Mouse (Mus musculus) forebrain, embryonic 11.5 days (tissue): Measurements from ENCODE around the gene Limch1. TPM values are rescaled to one million over a fixed set of nuclear protein-coding genes. Genes with fewer than 3 reads are reported as not detected.

Experiments
- ATAC-seq: fragments of 200-750 bp; cut with Nextera tagmentation; replicated peaks from 2 replicates; pipeline ENCODE4 v1.8.0; 2017; ENCODE audit warnings: moderate TSS enrichment; ENCODE audit not compliant: low FRiP score
- DNase-seq: peaks from one replicate; pipeline ENCODE4 v3.0.0-alpha.2; 2017; ENCODE audit warnings: low spot score
- H3K27ac ChIP-seq: fragments of 300-500 bp; sonication (generic); 2 replicates; pipeline ENCODE4 v1.5.1; 2014; ENCODE audit warnings: low read depth, low read length
- H3K27me3 ChIP-seq: fragments of 300-500 bp; sonication (generic); 2 replicates; pipeline ENCODE4 v1.6.1; 2014; ENCODE audit warnings: mild to moderate bottlenecking, low read length, mixed read lengths; ENCODE audit not compliant: control insufficient read depth, insufficient read depth
- H3K36me3 ChIP-seq: fragments of 300-500 bp; sonication (generic); 2 replicates; pipeline ENCODE4 v1.6.1; 2014; ENCODE audit warnings: mild to moderate bottlenecking, low read length, moderate library complexity, mixed read lengths; ENCODE audit not compliant: control insufficient read depth, insufficient read depth
- H3K4me1 ChIP-seq: fragments of 300-500 bp; sonication (generic); replicated peaks from 2 replicates; pipeline ENCODE4 v1.6.1; 2014; ENCODE audit warnings: low read length, mixed read lengths; ENCODE audit not compliant: control insufficient read depth, insufficient read depth
- H3K4me2 ChIP-seq: fragments of 300-500 bp; sonication (generic); 2 replicates; pipeline ENCODE4 v1.6.1; 2014; ENCODE audit warnings: low read depth, mild to moderate bottlenecking, low read length, moderate library complexity, mixed read lengths; ENCODE audit not compliant: severe bottlenecking
- H3K4me3 ChIP-seq: fragments of 300-500 bp; sonication (generic); 2 replicates; pipeline ENCODE4 v1.5.1; 2014; ENCODE audit warnings: low read depth, low read length
- H3K9ac ChIP-seq: fragments of 300-500 bp; sonication (generic); 2 replicates; pipeline ENCODE4 v1.6.1; 2014; ENCODE audit warnings: low read length
- H3K9me3 ChIP-seq: fragments of 300-500 bp; sonication (generic); 2 replicates; pipeline ENCODE4 v1.6.1; 2016; ENCODE audit warnings: low read length, mixed read lengths; ENCODE audit not compliant: control insufficient read depth
- WGBS: fragments of 180-500 bp; shearing (Covaris S2); extraction: QIAGEN DNeasy Blood & Tissue Kit; methylation state at CpG from one replicate; pipeline ENCODE4 v1.1.7; 2014; 5-methylcytosine and 5-hydroxymethylcytosine counted together
- polyA plus RNA-seq: library from polyadenylated mRNA; unstranded; fragments of >200 nt; fragmentation: Nextera tagmentation; extraction: Ambion mirVana; gene quantifications from 2 replicates; pipeline ENCODE4 v1.2.1, GENCODE M21; 2014

The Limch1 gene
- polyA plus RNA-seq, 1 experiment from 2014 or later, result 41.7 TPM

GRCm38 (mm10) chr5:66784624-66785361, 39.2 kb downstream of the Limch1 start:
- Histone ChIP-seq H3K9ac (no peak overlapping the region), H3K4me3 (no peak overlapping the region), H3K36me3 (no peaks in the 10 kb centered on the region), H3K4me1 (no peaks in the 10 kb centered on the region), H3K27ac (no peak overlapping the region), H3K27me3 (no peaks in the 10 kb centered on the region), H3K9me3 (no peaks in the 10 kb centered on the region), H3K4me2 (no peak overlapping the region)
- ATAC-seq (no peak), DNase-seq (no peak)
- WGBS, result 75% methylated on average over 9 of the region's 9 CpGs

- WGBS, result 81% methylated on average over 1 of the region's 1 CpGs
- H3K9me3 ChIP-seq, result no peaks in the 10 kb centered on the region
- no peak overlapping the region for H3K27ac ChIP-seq
- ATAC-seq, result no peak
- no peaks in the 10 kb centered on the region for H3K4me1 ChIP-seq
- no peak overlapping the region for H3K4me2 ChIP-seq
- no peaks in the 10 kb centered on the region for H3K27me3 ChIP-seq
- no peaks in the 10 kb centered on the region for H3K36me3 ChIP-seq
- no peak overlapping the region for H3K9ac ChIP-seq
- DNase-seq, result no peak
- no peak overlapping the region for H3K4me3 ChIP-seq
Observed at GRCm38 (mm10) chr5:66785995-66786620, 40.5 kb downstream of the Limch1 start.

- Histone ChIP-seq H3K9me3 (no peaks in the 10 kb centered on the region), H3K9ac (no peak overlapping the region), H3K27ac (no peak overlapping the region), H3K4me3 (no peak overlapping the region), H3K4me2 (no peak overlapping the region), H3K36me3 (no peaks in the 10 kb centered on the region), H3K4me1 (no peaks in the 10 kb centered on the region), H3K27me3 (no peaks in the 10 kb centered on the region)
- no peak for ATAC-seq
- 91% methylated on average over 8 of the region's 8 CpGs for WGBS
- no peak for DNase-seq
Observed at GRCm38 (mm10) chr5:66786621-66787061, 41.0 kb downstream of the Limch1 start.

- Histone ChIP-seq H3K27me3 (no peaks in the 10 kb centered on the region), H3K4me2 (no peak overlapping the region), H3K4me1 (no peaks in the 10 kb centered on the region), H3K9ac (no peak overlapping the region), H3K27ac (no peak overlapping the region), H3K4me3 (no peak overlapping the region), H3K36me3 (no peaks in the 10 kb centered on the region), H3K9me3 (no peaks in the 10 kb centered on the region)
- ATAC-seq (no peak), DNase-seq (no peak)
- 87% methylated on average over 3 of the region's 3 CpGs for WGBS
Observed at GRCm38 (mm10) chr5:66789041-66789440, 43.4 kb downstream of the Limch1 start.

GRCm38 (mm10) chr5:66791161-66791560, 45.5 kb downstream of the Limch1 start:
- Histone ChIP-seq H3K4me3 (no peak overlapping the region), H3K4me2 (no peak overlapping the region), H3K4me1 (no peaks in the 10 kb centered on the region), H3K9me3 (no peaks in the 10 kb centered on the region), H3K36me3 (no peaks in the 10 kb centered on the region), H3K9ac (no peak overlapping the region), H3K27ac (no peak overlapping the region), H3K27me3 (no peaks in the 10 kb centered on the region)
- ATAC-seq, result no peak
- DNase-seq, result no peak
- 91% methylated on average over 6 of the region's 6 CpGs for WGBS

- H3K4me2 ChIP-seq, result no peak overlapping the region
- H3K4me1 ChIP-seq, result no peaks in the 10 kb centered on the region
- H3K9ac ChIP-seq, result no peak overlapping the region
- no peaks in the 10 kb centered on the region for H3K9me3 ChIP-seq
- H3K4me3 ChIP-seq, result no peak overlapping the region
- no peak overlapping the region for H3K27ac ChIP-seq
- no peak for ATAC-seq
- H3K36me3 ChIP-seq, result no peaks in the 10 kb centered on the region
- H3K27me3 ChIP-seq, result no peaks in the 10 kb centered on the region
- WGBS, result 95% methylated on average over 3 of the region's 3 CpGs
- no peak for DNase-seq
Observed at GRCm38 (mm10) chr5:66793251-66793650, 47.6 kb downstream of the Limch1 start.

GRCm38 (mm10) chr5:66797326-66797725, 51.7 kb downstream of the Limch1 start:
- H3K4me1 ChIP-seq, result peaks cover 6% of the 10 kb centered on the region; the same call in 1 of the 2 replicates
- no peaks in the 10 kb centered on the region for H3K27me3 ChIP-seq
- no peak overlapping the region for H3K9ac ChIP-seq
- ATAC-seq (no peak), DNase-seq (no peak)
- WGBS, result 83% methylated on average over 6 of the region's 6 CpGs
- no peaks in the 10 kb centered on the region for H3K36me3 ChIP-seq
- H3K4me3 ChIP-seq, result no peak overlapping the region
- H3K9me3 ChIP-seq, result no peaks in the 10 kb centered on the region
- H3K4me2 ChIP-seq, result no peak overlapping the region
- H3K27ac ChIP-seq, result no peak overlapping the region

GRCm38 (mm10) chr5:66798135-66798534, 52.5 kb downstream of the Limch1 start:
- ATAC-seq, result no peak
- Histone ChIP-seq H3K27ac (no peak overlapping the region), H3K9me3 (no peaks in the 10 kb centered on the region), H3K4me3 (no peak overlapping the region), H3K4me1 (peaks cover 6% of the 10 kb centered on the region; the same call in 1 of the 2 replicates), H3K4me2 (no peak overlapping the region), H3K36me3 (no peaks in the 10 kb centered on the region), H3K9ac (no peak overlapping the region), H3K27me3 (no peaks in the 10 kb centered on the region)
- WGBS, result 68% methylated on average over 3 of the region's 3 CpGs
- DNase-seq, result no peak

- H3K4me3 ChIP-seq, result no peak overlapping the region
- no peak overlapping the region for H3K4me2 ChIP-seq
- H3K27ac ChIP-seq, result no peak overlapping the region
- ATAC-seq (no peak), DNase-seq (no peak)
- peaks cover 6% of the 10 kb centered on the region; the same call in 1 of the 2 replicates for H3K4me1 ChIP-seq
- no peaks in the 10 kb centered on the region for H3K36me3 ChIP-seq
- 49% methylated on average over 8 of the region's 8 CpGs for WGBS
- H3K9me3 ChIP-seq, result no peaks in the 10 kb centered on the region
- H3K9ac ChIP-seq, result no peak overlapping the region
- no peaks in the 10 kb centered on the region for H3K27me3 ChIP-seq
Observed at GRCm38 (mm10) chr5:66798591-66799003, 53.0 kb downstream of the Limch1 start.
